Mouse (Mus musculus): ENCODE measurements around the gene Casp6. TPM values are rescaled to one million over a fixed set of nuclear protein-coding genes. Genes with fewer than 3 reads are reported as not detected.

The Casp6 gene
- polyA plus RNA-seq, 1 experiment: 12.7 TPM

DNA sequence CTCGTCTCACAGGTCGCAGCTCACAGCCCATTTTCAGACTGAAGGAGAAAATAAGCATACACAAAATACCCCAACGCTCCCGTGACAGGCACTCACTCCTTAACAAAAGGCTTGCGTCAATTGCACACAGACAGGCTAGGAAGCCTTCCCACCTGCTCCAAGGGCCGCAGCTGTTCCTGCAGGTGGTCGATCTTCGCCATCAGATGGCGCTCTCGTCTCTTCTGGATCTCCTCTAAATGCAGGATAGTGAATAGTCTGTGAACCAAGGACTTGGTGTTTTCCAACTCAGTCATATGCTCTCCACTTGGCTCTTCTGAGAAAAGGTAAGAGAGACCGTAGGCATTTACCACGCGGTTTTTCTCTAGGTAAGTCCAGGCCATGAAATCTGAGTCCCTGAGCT, 17.2 kb downstream of the Casp6 start:
- no peak overlapping the region for H3ac ChIP-seq (ENCODE audit: control insufficient read depth, insufficient read length)
- no peak overlapping the region for H3K4me3 ChIP-seq
- no peaks in the 10 kb centered on the region for H3K36me3 ChIP-seq (ENCODE audit: control insufficient read depth, insufficient read depth)
- no peaks in the 10 kb centered on the region for H3K27me3 ChIP-seq (ENCODE audit: control insufficient read depth, insufficient read depth, insufficient read length)
- no peak overlapping the region for H3K4me2 ChIP-seq (ENCODE audit: low read depth)
- peak; percentile 40 for TF ChIP-seq TCF3 (IDR thresholded peaks at IDR 0.05; ENCODE audit: insufficient read length, low read depth)
- TF ChIP-seq MYOG (IDR thresholded peaks at IDR 0.05; ENCODE audit: control insufficient read depth in 1 of 3, insufficient read depth in 1 of 3, insufficient read length in 2 of 3, low read depth in 2 of 3): peak; percentile 59 to 90 (median 69)
- TF ChIP-seq POLR2A (IDR thresholded peaks at IDR 0.05; ENCODE audit: insufficient read length, low read depth): no peak
- peak; percentile 15 to 86 (median 81) for TF ChIP-seq MYOD1 (IDR thresholded peaks at IDR 0.05; ENCODE audit: control insufficient read depth in 1 of 3, insufficient read length in 2 of 3, low read depth in 2 of 3)
- TF ChIP-seq E2F4 (IDR thresholded peaks at IDR 0.05; ENCODE audit: insufficient read depth): no peak
- no peak for TF ChIP-seq TCF12 (IDR thresholded peaks at IDR 0.05; ENCODE audit: insufficient read depth, poor library complexity, severe bottlenecking)
- TF ChIP-seq MAX (IDR thresholded peaks at IDR 0.05; ENCODE audit: low read depth): no peak
- no peaks in the 10 kb centered on the region for H3K79me2 ChIP-seq (ENCODE audit: control insufficient read depth, insufficient read depth)

DNA sequence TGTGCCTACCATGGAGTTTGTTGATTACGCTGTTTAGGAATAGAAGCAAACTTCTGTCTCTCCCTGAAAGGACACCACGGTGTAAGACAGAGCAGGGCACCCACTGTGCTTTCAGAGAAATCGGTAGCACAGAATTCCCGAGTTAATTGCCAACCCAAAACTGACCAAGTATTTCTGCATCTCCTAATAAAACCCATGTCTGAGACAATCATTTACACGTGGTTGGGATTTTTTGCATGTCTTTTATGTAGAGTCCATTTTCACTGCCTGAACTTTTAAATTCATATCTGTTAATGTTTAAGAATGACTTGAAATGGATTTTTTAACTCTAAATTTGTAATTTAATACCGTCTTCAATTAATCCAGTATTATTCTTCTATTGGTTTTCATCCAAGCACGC, 22.4 kb downstream of the Casp6 start:
- H3K27me3 ChIP-seq (ENCODE audit: control insufficient read depth, insufficient read depth, insufficient read length): no peaks in the 10 kb centered on the region
- H3K36me3 ChIP-seq (ENCODE audit: control insufficient read depth, insufficient read depth): no peaks in the 10 kb centered on the region
- no peak overlapping the region for H3ac ChIP-seq (ENCODE audit: control insufficient read depth, insufficient read length)
- no peak for TF ChIP-seq USF1 (IDR thresholded peaks at IDR 0.05; ENCODE audit: low read depth)
- no peak for TF ChIP-seq TCF3 (IDR thresholded peaks at IDR 0.05; ENCODE audit: insufficient read length, low read depth)
- TF ChIP-seq SRF (IDR thresholded peaks at IDR 0.05; ENCODE audit: control insufficient read depth, insufficient read length, low read depth): no peak
- TF ChIP-seq REST (IDR thresholded peaks at IDR 0.05; ENCODE audit: insufficient read depth, insufficient read length): no peak
- no peak for TF ChIP-seq CEBPB (IDR thresholded peaks at IDR 0.05; ENCODE audit: insufficient read depth, poor library complexity, severe bottlenecking)
- TF ChIP-seq POLR2AphosphoS2 (IDR thresholded peaks at IDR 0.05; ENCODE audit: insufficient read length, low read depth): no peak
- TF ChIP-seq MYOD1 (IDR thresholded peaks at IDR 0.05; ENCODE audit: control insufficient read depth in 1 of 3, insufficient read length in 2 of 3, low read depth in 2 of 3): no peak
- TF ChIP-seq MYOG (IDR thresholded peaks at IDR 0.05; ENCODE audit: control insufficient read depth in 1 of 3, insufficient read depth in 1 of 3, insufficient read length in 2 of 3, low read depth in 2 of 3): no peak
- no peak for TF ChIP-seq E2F4 (IDR thresholded peaks at IDR 0.05; ENCODE audit: insufficient read depth)
- TF ChIP-seq MAX (IDR thresholded peaks at IDR 0.05; ENCODE audit: low read depth): no peak
- no peak for TF ChIP-seq POLR2A (IDR thresholded peaks at IDR 0.05; ENCODE audit: insufficient read length, low read depth)
- TF ChIP-seq TCF12 (IDR thresholded peaks at IDR 0.05; ENCODE audit: insufficient read depth, poor library complexity, severe bottlenecking): no peak
- no peak overlapping the region for H3K4me3 ChIP-seq
- no peaks in the 10 kb centered on the region for H3K79me2 ChIP-seq (ENCODE audit: control insufficient read depth, insufficient read depth)
- H3K4me2 ChIP-seq (ENCODE audit: low read depth): no peak overlapping the region

DNA sequence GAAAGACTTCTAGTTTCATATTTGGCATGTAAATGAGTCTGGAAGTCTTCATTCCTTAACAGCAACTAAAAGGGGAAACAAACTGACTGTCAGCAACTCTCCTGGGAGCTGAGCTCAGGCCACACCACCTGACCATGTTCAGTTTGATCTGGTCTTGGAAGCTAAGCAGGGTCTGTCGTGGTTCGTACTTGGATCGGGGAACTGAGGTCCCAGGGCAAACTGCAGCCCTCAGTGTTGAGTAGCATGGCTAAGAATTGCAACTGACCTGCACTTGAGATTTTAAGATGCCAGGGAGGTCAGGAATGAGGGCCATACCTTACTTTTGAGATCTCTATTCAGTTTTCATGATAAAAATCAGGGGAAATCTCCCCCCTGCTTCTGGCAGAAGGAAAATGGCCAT, 24.6 kb downstream of the Casp6 start:
- TF ChIP-seq TCF12 (IDR thresholded peaks at IDR 0.05; ENCODE audit: insufficient read depth, poor library complexity, severe bottlenecking) (no peak), SRF (IDR thresholded peaks at IDR 0.05; ENCODE audit: control insufficient read depth, insufficient read length, low read depth) (no peak), MYOG (IDR thresholded peaks at IDR 0.05; ENCODE audit: control insufficient read depth in 1 of 3, insufficient read depth in 1 of 3, insufficient read length in 2 of 3, low read depth in 2 of 3) (no peak), POLR2A (IDR thresholded peaks at IDR 0.05; ENCODE audit: insufficient read length, low read depth) (no peak), TCF3 (IDR thresholded peaks at IDR 0.05; ENCODE audit: insufficient read length, low read depth) (no peak), POLR2AphosphoS2 (IDR thresholded peaks at IDR 0.05; ENCODE audit: insufficient read length, low read depth) (no peak), CEBPB (IDR thresholded peaks at IDR 0.05; ENCODE audit: insufficient read depth, poor library complexity, severe bottlenecking) (no peak), MYOD1 (IDR thresholded peaks at IDR 0.05; ENCODE audit: control insufficient read depth in 1 of 3, insufficient read length in 2 of 3, low read depth in 2 of 3) (no peak), E2F4 (IDR thresholded peaks at IDR 0.05; ENCODE audit: insufficient read depth) (no peak), MAX (IDR thresholded peaks at IDR 0.05; ENCODE audit: low read depth) (no peak), REST (IDR thresholded peaks at IDR 0.05; ENCODE audit: insufficient read depth, insufficient read length) (no peak), USF1 (IDR thresholded peaks at IDR 0.05; ENCODE audit: low read depth) (no peak)
- no peak overlapping the region for H3ac ChIP-seq (ENCODE audit: control insufficient read depth, insufficient read length)
- H3K4me3 ChIP-seq: no peak overlapping the region
- no peak overlapping the region for H3K4me2 ChIP-seq (ENCODE audit: low read depth)
- H3K36me3 ChIP-seq (ENCODE audit: control insufficient read depth, insufficient read depth): no peaks in the 10 kb centered on the region
- H3K79me2 ChIP-seq (ENCODE audit: control insufficient read depth, insufficient read depth): no peaks in the 10 kb centered on the region
- H3K27me3 ChIP-seq (ENCODE audit: control insufficient read depth, insufficient read depth, insufficient read length): no peaks in the 10 kb centered on the region

- TF ChIP-seq CEBPB (IDR thresholded peaks at IDR 0.05; ENCODE audit: insufficient read depth, poor library complexity, severe bottlenecking): no peak
- TF ChIP-seq MYOD1 (IDR thresholded peaks at IDR 0.05; ENCODE audit: control insufficient read depth in 1 of 3, insufficient read length in 2 of 3, low read depth in 2 of 3): no peak
- TF ChIP-seq MYOG (IDR thresholded peaks at IDR 0.05; ENCODE audit: control insufficient read depth in 1 of 3, insufficient read depth in 1 of 3, insufficient read length in 2 of 3, low read depth in 2 of 3): no peak
- TF ChIP-seq POLR2AphosphoS2 (IDR thresholded peaks at IDR 0.05; ENCODE audit: insufficient read length, low read depth): no peak
- no peak for TF ChIP-seq MAX (IDR thresholded peaks at IDR 0.05; ENCODE audit: low read depth)
- no peak for TF ChIP-seq POLR2A (IDR thresholded peaks at IDR 0.05; ENCODE audit: insufficient read length, low read depth)
- no peak for TF ChIP-seq REST (IDR thresholded peaks at IDR 0.05; ENCODE audit: insufficient read depth, insufficient read length)
- no peak for TF ChIP-seq USF1 (IDR thresholded peaks at IDR 0.05; ENCODE audit: low read depth)
- no peak for TF ChIP-seq E2F4 (IDR thresholded peaks at IDR 0.05; ENCODE audit: insufficient read depth)
- no peak for TF ChIP-seq TCF3 (IDR thresholded peaks at IDR 0.05; ENCODE audit: insufficient read length, low read depth)
- TF ChIP-seq SRF (IDR thresholded peaks at IDR 0.05; ENCODE audit: control insufficient read depth, insufficient read length, low read depth): no peak
- no peak for TF ChIP-seq TCF12 (IDR thresholded peaks at IDR 0.05; ENCODE audit: insufficient read depth, poor library complexity, severe bottlenecking)
- H3K36me3 ChIP-seq (ENCODE audit: control insufficient read depth, insufficient read depth): no peaks in the 10 kb centered on the region
Observed at GRCm38 (mm10) chr3:129930213-129930778, 29.1 kb downstream of the Casp6 start.

More at GRCm38 (mm10) chr3:129930213-129930778, 29.1 kb downstream of the Casp6 start:
- Histone ChIP-seq H3K79me2 (ENCODE audit: control insufficient read depth, insufficient read depth) (no peaks in the 10 kb centered on the region), H3K4me3 (no peak overlapping the region), H3ac (ENCODE audit: control insufficient read depth, insufficient read length) (no peak overlapping the region), H3K27me3 (ENCODE audit: control insufficient read depth, insufficient read depth, insufficient read length) (no peaks in the 10 kb centered on the region), H3K4me2 (ENCODE audit: low read depth) (no peak overlapping the region)
